Mouse (Mus musculus) spleen, adult 2 months (tissue): ENCODE results near the gene Acta1.

Experiments used
- CTCF ChIP-seq: fragments of 200-500 bp; IDR thresholded peaks from 2 replicates; pipeline ENCODE4 v1.5.1; 2011; ENCODE audit warnings: mild to moderate bottlenecking, inconsistent platforms; ENCODE audit not compliant: insufficient read depth, insufficient read length, insufficient replicate concordance; ENCODE audit errors: extremely low read depth
- POLR2A ChIP-seq: fragments of 200-500 bp; IDR thresholded peaks from 2 replicates; pipeline ENCODE4 v1.6.1; 2011; ENCODE audit warnings: low read depth, low read length, inconsistent platforms

- TF ChIP-seq CTCF (no peak), POLR2A (no peak)
These were observed 13.7 kb downstream of the Acta1 start for GRCm38 (mm10) chr8:123880821-123881350.
